Mouse (Mus musculus) cerebellum, adult 9-10 months (tissue): ENCODE measurements at regions not wholly inside any gene's neighbourhood (a gene's known extent, or its start where the extent isn't known, plus 50 kb on each side); places are given as distances from the start of the nearest gene placed in this dataset.
A peak's percentile ranks its signal among the peaks of the same experiment; 100 is the strongest.

Experiments used
- DNase-seq: peaks from one replicate; pipeline ENCODE4 v3.0.0; 2022

DNA sequence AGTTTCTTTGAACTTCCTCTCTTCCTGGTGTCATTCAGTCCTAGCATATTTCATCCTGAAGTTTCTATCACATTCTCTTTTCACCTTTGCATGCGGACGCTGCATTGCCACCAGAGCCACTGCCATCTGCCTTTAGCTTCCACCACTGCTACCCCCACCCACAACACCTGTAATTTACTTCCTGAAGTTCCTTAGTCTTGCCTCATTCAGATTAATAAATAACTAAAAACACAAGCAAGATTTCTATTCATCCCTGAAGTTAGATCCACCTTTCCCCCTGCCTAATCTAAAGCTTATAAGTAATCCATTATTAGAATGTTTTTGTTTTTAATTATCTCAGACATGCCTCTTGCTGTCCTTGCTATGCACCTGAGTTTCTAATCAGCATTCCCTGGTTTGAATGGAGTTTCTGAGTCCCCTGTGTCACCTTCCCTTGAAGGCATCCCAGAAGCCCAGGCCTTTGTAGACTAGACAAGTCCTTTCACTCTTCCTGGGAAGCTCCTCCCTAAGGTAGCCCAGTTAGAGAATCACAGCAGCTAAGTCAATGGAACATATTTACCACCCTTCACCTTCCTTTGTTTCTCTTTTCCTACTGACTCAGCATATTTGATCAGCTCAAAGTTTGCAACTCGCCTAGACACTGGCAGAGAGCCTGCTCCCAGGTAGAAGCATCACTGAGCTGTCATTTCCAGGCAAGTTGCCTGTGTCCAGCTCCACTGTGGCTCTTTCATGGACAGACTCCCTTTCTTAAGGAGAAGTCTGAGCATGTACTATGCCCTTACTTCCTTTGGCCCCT is 284.8 kb upstream of the Grik2 start:
- DNase-seq, result no peak

DNA sequence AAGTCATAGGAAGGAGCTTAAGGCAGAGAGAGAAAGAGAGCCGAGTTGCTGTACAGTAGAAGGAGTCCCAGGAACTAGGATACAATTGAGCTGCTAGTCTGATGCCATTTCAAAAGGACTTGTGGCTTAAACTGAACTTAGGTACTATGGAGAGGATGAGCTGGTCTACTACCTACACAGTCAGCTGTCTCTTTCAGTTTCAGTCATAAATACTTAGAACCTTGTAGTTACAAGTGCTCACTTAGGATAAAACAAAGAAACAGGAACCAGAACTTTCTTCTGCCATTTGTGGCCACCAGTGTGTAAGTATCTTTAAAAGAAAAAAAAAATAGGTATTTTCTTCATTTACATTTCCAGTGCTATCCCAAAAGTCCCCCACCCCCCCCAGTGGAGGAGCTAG is 283.3 kb upstream of the Grik2 start:
- DNase-seq, result no peak

DNA sequence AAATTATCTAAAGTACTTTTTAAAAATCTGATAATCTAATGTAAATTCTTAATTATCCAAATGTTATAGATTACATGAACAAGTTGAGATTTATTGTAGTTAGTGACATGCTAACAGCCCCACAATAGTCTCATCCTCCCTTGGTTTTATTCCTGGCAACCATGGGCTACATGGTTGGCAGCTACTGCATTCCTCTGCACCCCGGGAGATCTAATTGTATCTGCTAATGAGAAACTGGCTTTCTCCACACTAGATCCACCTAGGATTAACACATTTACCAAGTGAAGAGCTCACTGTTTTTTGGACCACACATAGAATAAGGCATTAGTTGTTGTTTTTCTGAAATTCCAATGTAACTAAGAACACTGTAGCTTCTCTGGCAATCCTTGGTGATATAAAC is 274.8 kb upstream of the Grik2 start:
- DNase-seq, result peak; percentile 93

DNA sequence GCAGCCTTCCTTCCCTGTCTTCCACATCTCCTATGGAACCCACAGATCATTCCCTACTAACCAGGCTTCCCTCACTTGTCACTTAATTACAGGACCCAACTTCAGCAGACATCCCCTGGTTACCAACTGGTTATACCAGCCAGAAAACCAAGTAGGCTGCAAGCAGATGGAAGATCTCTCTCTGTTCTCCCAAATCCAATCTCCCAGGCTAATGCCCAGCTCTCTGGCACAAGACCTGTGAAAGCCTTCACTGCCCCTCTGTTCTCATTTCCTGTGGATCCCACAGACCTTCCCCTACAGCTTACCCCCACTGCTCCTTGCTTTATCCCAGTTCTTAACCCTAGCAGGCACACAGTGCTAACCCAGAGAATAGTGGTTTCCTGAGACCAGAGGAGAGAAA is 274.1 kb upstream of the Grik2 start:
- DNase-seq, result peak; percentile 81
